Mouse (Mus musculus): ENCODE measurements around the gene Aldh1l1.

DNA sequence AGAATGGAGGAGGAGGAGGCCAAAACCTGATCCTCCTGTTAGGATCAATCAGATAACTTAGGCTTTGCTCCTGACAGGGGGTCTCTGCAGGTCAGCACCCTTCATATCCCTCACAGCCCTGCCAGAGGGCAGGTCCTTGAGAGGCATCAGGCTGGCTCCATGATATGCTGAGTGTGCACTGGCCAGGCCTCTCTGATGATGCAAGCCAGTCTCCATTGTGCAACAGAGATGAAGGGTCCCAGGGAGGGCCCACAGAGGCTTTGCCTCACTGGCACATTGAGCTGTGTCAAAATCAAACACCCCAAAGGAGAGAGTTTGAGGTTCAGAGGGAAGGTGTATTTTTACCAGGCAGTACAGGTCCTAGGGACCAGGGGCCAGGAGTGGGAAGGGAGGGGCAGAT is 28.1 kb downstream of the Aldh1l1 start:
- TF ChIP-seq CTCF (IDR thresholded peaks at IDR 0.05; ENCODE audit: borderline replicate concordance, insufficient read depth, low read length) (no peak), POLR2A (IDR thresholded peaks at IDR 0.05; ENCODE audit: low read depth, low read length) (no peak)
